Mouse (Mus musculus) cortical plate, adult 2 months (tissue): ENCODE results near the gene Id4.

Source experiments
- CTCF ChIP-seq: fragments of 200-500 bp; IDR thresholded peaks from 2 replicates; pipeline ENCODE4 v1.5.1; 2011; ENCODE audit warnings: mild to moderate bottlenecking, control low read depth, low read length; ENCODE audit not compliant: insufficient read depth; ENCODE audit errors: extremely low read depth
- POLR2A ChIP-seq: fragments of 200-500 bp; IDR thresholded peaks from 2 replicates; pipeline ENCODE4 v1.6.1; 2011; ENCODE audit warnings: mild to moderate bottlenecking, low read length, control low read depth; ENCODE audit not compliant: insufficient read depth; ENCODE audit errors: extremely low read depth

GRCm38 (mm10) chr13:48245235-48246012 is 15.6 kb upstream of the Id4 start:
- TF ChIP-seq CTCF = no peak
- TF ChIP-seq POLR2A = no peak
